Mouse (Mus musculus): ENCODE results near the gene Vapb.

- TF ChIP-seq CTCF (IDR thresholded peaks at IDR 0.05; ENCODE audit: low read depth) (no peak), EP300 (IDR thresholded peaks at IDR 0.05; ENCODE audit: low read depth) (no peak)
These were observed 38.2 kb downstream of the Vapb start for GRCm38 (mm10) chr2:173775556-173775955.

Measured in liver, postnatal 0 days (tissue).